Mouse (Mus musculus) myocyte (in vitro differentiated cells): ENCODE results near the gene Pold4. TPM values are rescaled to one million over a fixed set of nuclear protein-coding genes. Genes with fewer than 3 reads are reported as not detected.

ENCODE experiments used
- H3K27me3 ChIP-seq: one replicate; pipeline ENCODE4 v1.6.1; 2011; ENCODE audit not compliant: control insufficient read depth, insufficient read depth, insufficient read length
- H3K36me3 ChIP-seq: one replicate; pipeline ENCODE4 v1.6.1; 2011; ENCODE audit not compliant: control insufficient read depth, insufficient read depth
- H3K4me2 ChIP-seq: one replicate; pipeline ENCODE4 v1.6.1; 2011; ENCODE audit warnings: low read depth, control low read depth
- H3K4me3 ChIP-seq: one replicate; pipeline ENCODE4 v1.5.1; 2011; ENCODE audit warnings: mild to moderate bottlenecking, control low read depth, moderate library complexity
- H3K79me2 ChIP-seq: one replicate; pipeline ENCODE4 v1.6.1; 2011; ENCODE audit not compliant: control insufficient read depth, insufficient read depth
- H3ac ChIP-seq: one replicate; pipeline ENCODE4 v1.6.1; 2011; ENCODE audit not compliant: control insufficient read depth, insufficient read length
- CEBPB ChIP-seq: IDR thresholded peaks from 2 replicates; pipeline ENCODE4 v1.6.1; 2011; ENCODE audit warnings: mild to moderate bottlenecking, moderate library complexity; ENCODE audit not compliant: poor library complexity, insufficient read depth, severe bottlenecking
- E2F4 ChIP-seq: IDR thresholded peaks from one replicate; pipeline ENCODE4 v1.6.1; 2011; ENCODE audit warnings: mild to moderate bottlenecking, control low read depth, moderate library complexity; ENCODE audit not compliant: insufficient read depth
- MAX ChIP-seq: IDR thresholded peaks from one replicate; pipeline ENCODE4 v1.6.1; 2011; ENCODE audit warnings: low read depth, mild to moderate bottlenecking, control low read depth
- MYOD1 ChIP-seq, 3 experiments: IDR thresholded peaks; one replicate each; pipeline ENCODE4 v1.6.1; 2011; ENCODE audit warnings: control low read depth in 2 of 3, low read depth in 2 of 3, mild to moderate bottlenecking in 2 of 3, moderate library complexity in 1 of 3; ENCODE audit not compliant: insufficient read length in 2 of 3, control insufficient read depth in 1 of 3
- MYOG ChIP-seq, 3 experiments: IDR thresholded peaks; one replicate each; pipeline ENCODE4 v1.6.1; 2011; ENCODE audit warnings: control low read depth in 2 of 3, low read depth in 2 of 3, mild to moderate bottlenecking in 2 of 3; ENCODE audit not compliant: insufficient read length in 2 of 3, control insufficient read depth in 1 of 3, insufficient read depth in 1 of 3
- POLR2A ChIP-seq: IDR thresholded peaks from one replicate; pipeline ENCODE4 v1.6.1; 2011; ENCODE audit warnings: low read depth, mild to moderate bottlenecking, control low read depth, moderate library complexity; ENCODE audit not compliant: insufficient read length
- POLR2AphosphoS2 ChIP-seq: IDR thresholded peaks from one replicate; pipeline ENCODE4 v1.6.1; 2011; ENCODE audit warnings: low read depth, control low read depth; ENCODE audit not compliant: insufficient read length
- REST ChIP-seq: IDR thresholded peaks from one replicate; pipeline ENCODE4 v1.6.1; 2011; ENCODE audit warnings: mild to moderate bottlenecking, control low read depth, moderate library complexity; ENCODE audit not compliant: insufficient read depth, insufficient read length
- SRF ChIP-seq: IDR thresholded peaks from one replicate; pipeline ENCODE4 v1.6.1; 2011; ENCODE audit warnings: low read depth; ENCODE audit not compliant: control insufficient read depth, insufficient read length
- TCF12 ChIP-seq: IDR thresholded peaks from one replicate; pipeline ENCODE4 v1.6.1; 2011; ENCODE audit warnings: mild to moderate bottlenecking, control low read depth; ENCODE audit not compliant: poor library complexity, insufficient read depth, severe bottlenecking
- TCF3 ChIP-seq: IDR thresholded peaks from one replicate; pipeline ENCODE4 v1.6.1; 2011; ENCODE audit warnings: low read depth, control low read depth; ENCODE audit not compliant: insufficient read length
- USF1 ChIP-seq: IDR thresholded peaks from one replicate; pipeline ENCODE4 v1.6.1; 2011; ENCODE audit warnings: low read depth, mild to moderate bottlenecking, control low read depth, moderate library complexity
- polyA plus RNA-seq: library from polyadenylated mRNA; unstranded; fragments of >200 nt; fragmentation: generic; extraction: Trizol; gene quantifications from one replicate; pipeline ENCODE4 v1.2.1, GENCODE M21; 2012; ENCODE audit warnings: missing spikeins

Gene Pold4
- polyA plus RNA-seq, 1 experiment: 166 TPM

- H3K36me3 ChIP-seq: peaks cover 6% of the 10 kb centered on the region
- no peak overlapping the region for H3K4me3 ChIP-seq
- TF ChIP-seq USF1: no peak
- TF ChIP-seq SRF: no peak
- TF ChIP-seq TCF3: no peak
- TF ChIP-seq POLR2A: no peak
- no peak for TF ChIP-seq MYOD1 (IDR thresholded peaks at IDR 0.05; ENCODE audit: control insufficient read depth in 1 of 3, insufficient read length in 2 of 3, low read depth in 2 of 3)
- TF ChIP-seq MYOG (IDR thresholded peaks at IDR 0.05; ENCODE audit: control insufficient read depth in 1 of 3, insufficient read depth in 1 of 3, insufficient read length in 2 of 3, low read depth in 2 of 3): no peak
- no peak for TF ChIP-seq REST
- no peak for TF ChIP-seq E2F4
- no peak for TF ChIP-seq CEBPB
- TF ChIP-seq POLR2AphosphoS2: no peak
- no peak for TF ChIP-seq TCF12
- TF ChIP-seq MAX: no peak
- H3K79me2 ChIP-seq: peaks cover 18% of the 10 kb centered on the region
- H3K4me2 ChIP-seq: no peak overlapping the region
- no peaks in the 10 kb centered on the region for H3K27me3 ChIP-seq
- no peak overlapping the region for H3ac ChIP-seq
Measured at GRCm38 (mm10) chr19:4189051-4189620, 42.6 kb upstream of the Pold4 start.

- peak within 1 kb of the TSS; percentile 73 for H3ac ChIP-seq
- H3K36me3 ChIP-seq: peaks cover 16% of the 10 kb centered on the region
- peak within 1 kb of the TSS; percentile 75 for H3K4me2 ChIP-seq
- no peaks in the 10 kb centered on the region for H3K27me3 ChIP-seq
- peak within 1 kb of the TSS; percentile 94 for H3K4me3 ChIP-seq
- H3K79me2 ChIP-seq: peaks cover 18% of the 10 kb centered on the region
- no peak for TF ChIP-seq CEBPB
- no peak for TF ChIP-seq POLR2A
- no peak for TF ChIP-seq SRF
- no peak for TF ChIP-seq POLR2AphosphoS2
- TF ChIP-seq USF1: no peak
- no peak for TF ChIP-seq MAX
- TF ChIP-seq E2F4: no peak
- TF ChIP-seq TCF3: no peak
- TF ChIP-seq TCF12: no peak
- no peak for TF ChIP-seq MYOG (IDR thresholded peaks at IDR 0.05; ENCODE audit: control insufficient read depth in 1 of 3, insufficient read depth in 1 of 3, insufficient read length in 2 of 3, low read depth in 2 of 3)
Measured at GRCm38 (mm10) chr19:4190831-4191334, 40.8 kb upstream of the Pold4 start, which contains the start of gene Tbc1d10c. Tbc1d10c (minus strand) TSS chr19:4191284.

GRCm38 (mm10) chr19:4191528-4192250 is 40.0 kb upstream of the Pold4 start, which contains the start of gene Ppp1ca:
Ppp1ca (plus strand) TSS chr19:4192065.
- TF ChIP-seq SRF: no peak
- no peak for TF ChIP-seq TCF12
- TF ChIP-seq MYOD1 (IDR thresholded peaks at IDR 0.05; ENCODE audit: control insufficient read depth in 1 of 3, insufficient read length in 2 of 3, low read depth in 2 of 3): peak in 1 of 3 experiments; percentile 7
- no peak for TF ChIP-seq E2F4
- TF ChIP-seq MYOG (IDR thresholded peaks at IDR 0.05; ENCODE audit: control insufficient read depth in 1 of 3, insufficient read depth in 1 of 3, insufficient read length in 2 of 3, low read depth in 2 of 3): no peak
- TF ChIP-seq POLR2A: peak; percentile 90
- TF ChIP-seq MAX: no peak
- peak; percentile 91 for TF ChIP-seq POLR2AphosphoS2
- Histone ChIP-seq H3K36me3 (peaks cover 18% of the 10 kb centered on the region), H3ac (peak within 1 kb of the TSS; percentile 73), H3K79me2 (peaks cover 18% of the 10 kb centered on the region), H3K4me3 (peak within 1 kb of the TSS; percentile 94), H3K4me2 (peak within 1 kb of the TSS; percentile 99), H3K27me3 (no peaks in the 10 kb centered on the region)

GRCm38 (mm10) chr19:4192251-4192985 is 39.3 kb upstream of the Pold4 start:
- peaks cover 18% of the 10 kb centered on the region for H3K79me2 ChIP-seq
- peak overlapping the region; percentile 94 for H3K4me3 ChIP-seq
- peak overlapping the region; percentile 73 for H3ac ChIP-seq
- H3K27me3 ChIP-seq: no peaks in the 10 kb centered on the region
- TF ChIP-seq TCF3 (no peak), SRF (no peak), MYOG (IDR thresholded peaks at IDR 0.05; ENCODE audit: control insufficient read depth in 1 of 3, insufficient read depth in 1 of 3, insufficient read length in 2 of 3, low read depth in 2 of 3) (no peak), POLR2AphosphoS2 (no peak), CEBPB (no peak), USF1 (no peak), E2F4 (no peak)
- H3K4me2 ChIP-seq: peak overlapping the region; percentile 99
- peaks cover 21% of the 10 kb centered on the region for H3K36me3 ChIP-seq
